In the genomic region with DNA sequence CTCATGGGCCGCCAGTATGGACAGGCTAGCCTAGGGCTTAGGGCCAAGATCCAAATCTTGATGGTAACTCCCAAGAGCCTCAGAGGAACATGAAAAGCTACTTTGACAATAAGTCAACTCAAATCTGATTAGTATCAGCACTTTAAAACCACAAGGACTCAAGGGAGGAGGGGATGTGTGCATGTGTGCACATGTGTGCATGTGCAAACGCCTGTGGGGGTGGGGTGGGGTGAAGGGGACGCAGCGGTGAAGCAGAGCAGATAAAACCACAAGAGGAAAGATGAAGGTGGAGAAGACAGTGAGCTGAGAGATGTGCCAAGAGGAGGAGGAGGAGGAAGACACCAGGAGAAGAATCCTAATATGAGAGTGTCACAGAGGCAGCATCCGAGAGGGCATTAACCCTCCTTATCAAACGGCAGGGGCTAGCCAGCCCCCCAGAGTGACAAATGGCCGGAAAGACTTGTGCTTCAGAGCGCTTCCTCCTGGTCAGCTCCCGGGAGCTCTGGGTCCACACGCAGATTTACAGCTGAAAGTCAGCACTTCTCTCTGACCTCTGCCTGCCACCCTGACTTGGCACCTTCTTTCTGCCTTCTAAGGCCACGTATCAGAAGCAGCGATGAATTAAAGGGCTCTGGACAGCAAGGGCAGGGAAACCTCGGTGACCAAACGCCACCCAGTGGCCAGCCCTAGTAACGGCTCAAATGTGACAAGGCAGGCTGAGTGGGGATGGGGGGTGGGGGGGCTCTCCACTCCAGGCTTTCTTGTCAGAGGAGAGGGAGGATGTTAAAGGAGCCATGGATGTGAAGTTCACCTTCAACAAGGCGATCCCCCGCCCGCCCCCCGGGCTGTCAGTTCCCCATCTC, we compare ENCODE assay signal across 10 mouse cellular contexts. TPM values are rescaled to one million over a fixed set of nuclear protein-coding genes. Genes with fewer than 3 reads are reported as not detected.
A peak's percentile ranks its signal among the peaks of the same experiment; 100 is the strongest.
DNase-seq lines count a peak whose midpoint lies in the region; ATAC-seq and TF ChIP-seq lines count a peak whose summit lies in the region.
"Had no signal": no experiment of that assay in that cellular context is flagged by ENCODE, and none has a peak within 500 bp of the region (broad histone marks: within the 10 kb centered on the region; RNA-seq: fewer than 3 reads in every experiment).

No protein-coding gene starts in this region.

- no peak overlapping the region for H3K9ac ChIP-seq in forebrain, embryonic 11.5 days (ENCODE audit: low read length)
- H3K9ac ChIP-seq: stomach, embryonic 15.5 days had no signal

- peak; percentile 55 for DNase-seq in adrenal gland, adult 2 months
- DNase-seq in forebrain, embryonic 11.5 days (ENCODE audit: low spot score): peak; percentile 83
- peak; percentile 45 to 49 for DNase-seq in heart, postnatal 36 days
- peak; percentile 70 to 81 for DNase-seq in kidney, postnatal 36 days
- peak; percentile 66 for DNase-seq in lung, postnatal 36 days
- peak; percentile 83 for DNase-seq in retina, embryonic 14.5 days (ENCODE audit: low spot score)

- peak; percentile 44; the same call in 1 of the 2 replicates for ATAC-seq in forebrain, embryonic 11.5 days (replicated peaks; ENCODE audit: low FRiP score)
- ATAC-seq in erythroid progenitor cell, adult 5-6 weeks (replicated peaks; ENCODE audit: low FRiP score, poor library complexity, severe bottlenecking): no peak

- no peak overlapping the region for H3K4me2 ChIP-seq in forebrain, embryonic 11.5 days (ENCODE audit: low read depth, low read length, severe bottlenecking)
- H3K4me2 ChIP-seq: stomach, embryonic 15.5 days had no signal

- no peaks in the 10 kb centered on the region for H3K36me3 ChIP-seq in E14TG2a.4 (ENCODE audit: insufficient read depth, low read length)
- no peaks in the 10 kb centered on the region; the same call in 1 of the 2 replicates for H3K36me3 ChIP-seq in forebrain, embryonic 11.5 days (ENCODE audit: control insufficient read depth, insufficient read depth, low read length)

- TF ChIP-seq CTCF in E14TG2a.4 (conservative IDR thresholded peaks at IDR 0.05; ENCODE audit: low read length): peak; percentile 50

- peaks cover 8% of the 10 kb centered on the region; the same call in 1 of the 2 replicates for H3K4me1 ChIP-seq in E14TG2a.4 (replicated peaks; ENCODE audit: low read depth, low read length)
- H3K4me1 ChIP-seq in forebrain, embryonic 11.5 days (replicated peaks; ENCODE audit: control insufficient read depth, insufficient read depth, low read length): no peaks in the 10 kb centered on the region; the same call in 1 of the 2 replicates
- H3K4me1 ChIP-seq: stomach, embryonic 15.5 days had no signal

- H3K27me3 ChIP-seq in E14TG2a.4 (ENCODE audit: insufficient read depth, low read length): no peaks in the 10 kb centered on the region; the same call in 1 of the 2 replicates
- H3K27me3 ChIP-seq in forebrain, embryonic 11.5 days (ENCODE audit: control insufficient read depth, insufficient read depth, low read length): no peaks in the 10 kb centered on the region
- H3K27me3 ChIP-seq: stomach, embryonic 15.5 days had no signal

- WGBS in forebrain, embryonic 11.5 days: 38% methylated on average over 19 of the region's 19 CpGs

- no peak overlapping the region for H3K27ac ChIP-seq in forebrain, embryonic 11.5 days (ENCODE audit: low read depth, low read length)
- H3K27ac ChIP-seq: stomach, embryonic 15.5 days had no signal

- intact Hi-C loops in heart, postnatal 36 days (cut with DNase I): loop anchor here (1.0 kb wide), 1 partner anchor 211 kb away; no protein-coding TSS in a partner anchor

- H3K9me3 ChIP-seq in E14TG2a.4 (ENCODE audit: low read length): no peaks in the 10 kb centered on the region
- H3K9me3 ChIP-seq in forebrain, embryonic 11.5 days (ENCODE audit: control insufficient read depth, low read length): no peaks in the 10 kb centered on the region
- H3K9me3 ChIP-seq: stomach, embryonic 15.5 days had no signal

- H3K4me3 ChIP-seq in E14TG2a.4 (replicated peaks; ENCODE audit: low read length): no peak overlapping the region
- no peak overlapping the region for H3K4me3 ChIP-seq in forebrain, embryonic 11.5 days (ENCODE audit: low read depth, low read length)
- H3K4me3 ChIP-seq: stomach, embryonic 15.5 days had no signal

RNA-seq across cellular contexts. Expression of a gene that starts 28.1 kb away (rescaled TPM):
- total RNA-seq in adrenal gland, adult 2 months (2021): 10 to 100 TPM; 49.6 to 71.8 TPM
- polyA plus RNA-seq in adrenal gland, adult 2 months (2012; rRNA removed): 66.6 and 82.6 TPM in 2 replicates
- 8.4 and 8.8 TPM in 2 replicates for polyA plus RNA-seq in forebrain, embryonic 11.5 days (2014; fragmentation: Nextera tagmentation; extraction: Ambion mirVana)
- 10 to 100 TPM; 39.7 to 43.8 TPM for total RNA-seq in heart, postnatal 36 days (2021)
- 2.5 and 8.8 TPM in 2 replicates for total RNA-seq in erythroid progenitor cell, adult 5-6 weeks (2015; ENCODE audit: low replicate concordance)
- total RNA-seq in erythroid progenitor cell, adult 5-6 weeks (2017; ENCODE audit: low replicate concordance): 0.91 and 4.6 TPM in 2 replicates

RNA-seq across cellular contexts. Expression of a gene that starts 33.1 kb away (rescaled TPM):
- under 1 TPM in 1 of 2 experiments, not detected in 1; 0.10 TPM for total RNA-seq in adrenal gland, adult 2 months (2021)
- 0.02 TPM in 1 of 2 replicates, not detected in the other for polyA plus RNA-seq in adrenal gland, adult 2 months (2012; rRNA removed)
- polyA plus RNA-seq in forebrain, embryonic 11.5 days (2014; fragmentation: Nextera tagmentation; extraction: Ambion mirVana): 0.07 and 0.08 TPM in 2 replicates
- not detected for total RNA-seq in heart, postnatal 36 days (2021)
- total RNA-seq in erythroid progenitor cell, adult 5-6 weeks (2015; ENCODE audit: low replicate concordance): not detected in 2 replicates
- total RNA-seq in erythroid progenitor cell, adult 5-6 weeks (2017; ENCODE audit: low replicate concordance): not detected in 2 replicates
- total RNA-seq: gastrocnemius, adult 8-10 months had no signal

Comparison
In these comparisons a context has a peak if more than half of its experiments do, and no peak if none do; other contexts are left out.
1. RNA of a gene that starts 28.1 kb away (total RNA-seq): 49.6 to 71.8 TPM in adrenal gland, adult 2 months and 39.7 to 43.8 TPM in heart, postnatal 36 days; 0.91 to 8.8 TPM in erythroid progenitor cell, adult 5-6 weeks; every median in the first group is over 4 times any median in the second.
2. Peak in every context shown above with its lines, with median percentiles within 50 percentile points of each other: DNase-seq.